Mouse (Mus musculus) gastrocnemius, postnatal 14 days (tissue): ENCODE results near the gene Nudt2. TPM values are rescaled to one million over a fixed set of nuclear protein-coding genes. Genes with fewer than 3 reads are reported as not detected.
"Not testable (repeated sequence)": the region's sequence is repeated elsewhere in the genome, so short reads cannot be mapped to it uniquely, and the experiment has no call there.

Source experiments
- DNase-seq: peaks from one replicate; pipeline ENCODE4 v3.0.0; 2021; ENCODE audit warnings: mixed read lengths
- intact Hi-C: fragments of 180-260 bp; cut with DNase I; formaldehyde crosslinking; loops from one replicate; pipeline ENCODE4 v1.15.1; 2025; ENCODE audit warnings: low total_unique reads
- long read RNA-seq, 2 experiments: library from polyadenylated mRNA; stranded (forward); transcript quantifications; one replicate each; pipeline ENCODE4 v2.0.0; 2021
- total RNA-seq, 2 experiments: library from RNA; stranded (reverse); gene quantifications; 2 replicates each; pipeline ENCODE4 v1.2.3; 2021

Nudt2 gene
- 10 to 100 TPM; 20.8 to 22.4 TPM for total RNA-seq
- long read RNA-seq, experiment 1, transcript Nudt2-201 (3 exons, 845 nt): major isoform, 16 of 19 reads
- long read RNA-seq, experiment 1, partial matches to known transcripts: 2 of 19 reads
- long read RNA-seq, experiment 1, other reads (novel, unspliced or antisense): 1 of 19 reads
- long read RNA-seq, experiment 2, transcript Nudt2-201 (3 exons, 845 nt): major isoform, 12 of 16 reads
- long read RNA-seq, experiment 2, partial matches to known transcripts: 2 of 16 reads
- long read RNA-seq, experiment 2, other reads (novel, unspliced or antisense): 2 of 16 reads

DNA sequence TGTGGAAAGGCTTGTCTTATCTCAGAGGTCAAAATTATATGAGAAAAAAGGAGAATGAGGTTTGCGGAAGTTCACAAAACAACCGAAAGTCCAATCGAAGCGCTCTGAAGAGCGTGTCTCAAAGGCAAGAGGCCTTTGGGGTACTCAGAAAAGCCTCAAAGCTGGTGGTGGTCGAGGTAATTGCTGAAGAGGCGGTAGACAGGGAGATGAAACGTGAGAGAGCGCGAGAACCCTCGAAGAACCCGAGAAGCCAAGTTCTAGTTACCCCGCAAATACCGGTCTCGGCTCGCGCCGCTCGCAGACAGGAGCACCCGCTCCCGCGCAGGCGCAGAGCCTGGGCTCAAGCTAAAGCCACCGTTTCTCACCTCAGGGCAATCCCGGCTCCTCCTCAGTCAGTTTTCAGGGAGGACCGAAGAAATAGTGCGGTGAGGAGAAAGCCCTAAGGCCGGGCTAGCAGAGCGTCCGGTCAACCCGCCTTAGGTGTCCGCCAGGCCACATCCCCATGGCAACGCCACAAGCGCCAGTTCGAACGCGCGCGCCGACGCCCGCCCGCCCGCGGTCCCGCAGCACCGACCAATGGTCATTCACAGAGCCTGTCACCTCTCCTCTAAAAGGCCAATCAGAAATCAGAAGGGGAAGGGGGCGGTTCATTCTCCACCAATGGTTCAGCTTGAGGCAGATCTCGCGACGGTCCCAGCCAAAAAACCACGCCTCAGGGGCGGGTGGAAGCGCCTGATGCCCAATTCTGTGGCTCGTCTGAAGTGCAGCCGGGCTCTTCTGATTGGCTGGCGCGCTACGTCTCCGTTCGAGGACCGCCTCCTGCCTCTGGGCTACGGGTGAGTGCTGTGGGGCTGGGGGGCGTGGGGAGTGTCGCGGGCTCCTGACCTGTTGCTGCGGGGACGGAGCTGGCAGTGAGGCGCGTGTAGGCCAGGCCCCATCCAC lies at the start of gene Nudt2, which contains the start of gene Kif24:
Nudt2 (plus strand) TSS at position 807 of the 942 bp plus-strand sequence.
Kif24 (minus strand) TSS at position 543 of the 942 bp plus-strand sequence.
- peak; percentile 98 for DNase-seq
- intact Hi-C loops: no loop called here

GRCm38 (mm10) chr4:41416966-41417365 lies 48.0 kb upstream of the Nudt2 start:
- no peak for DNase-seq
- intact Hi-C loops: no loop called here

DNA sequence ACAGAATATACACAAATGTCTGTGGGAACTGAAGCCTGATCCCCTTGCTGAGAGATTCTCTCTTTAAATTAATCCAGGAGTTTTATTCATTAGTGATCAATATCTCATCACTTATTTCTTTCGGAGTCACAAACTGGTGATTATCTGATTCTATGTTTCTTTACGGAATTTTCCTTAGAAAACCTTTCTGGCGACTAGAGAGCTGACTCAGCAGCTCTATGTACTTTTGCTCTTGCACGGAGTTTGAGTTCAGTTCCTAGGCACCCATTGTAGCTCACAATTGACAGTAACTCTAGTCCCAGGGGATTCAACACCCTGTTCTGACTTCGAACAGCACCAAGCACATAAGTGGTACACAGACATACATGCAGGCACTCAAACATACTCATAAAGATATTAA lies 26.0 kb upstream of the Nudt2 start:
- intact Hi-C loops: no loop called here
- no peak for DNase-seq

- DNase-seq: no peak
These were observed 22.1 kb upstream of the Nudt2 start for GRCm38 (mm10) chr4:41442790-41443302.

DNA sequence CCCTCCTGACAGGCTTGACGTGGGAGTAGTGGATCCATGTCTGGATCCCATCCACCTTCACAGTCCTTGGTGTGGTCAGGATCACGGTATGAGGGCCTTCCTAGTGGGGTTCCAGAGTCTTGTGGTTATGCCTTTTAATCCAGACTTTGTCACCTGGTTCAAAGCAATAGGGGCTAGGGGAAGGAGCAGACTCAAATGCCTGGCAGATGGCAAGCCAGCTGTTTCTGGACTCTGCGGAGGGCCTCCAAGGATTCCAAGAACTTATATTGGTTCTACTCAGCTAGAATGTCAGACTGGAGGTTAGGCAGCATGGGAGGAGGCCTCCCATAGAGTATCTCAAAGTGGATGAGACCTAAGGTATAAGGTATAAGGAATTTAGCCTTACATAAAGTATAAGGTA lies 17.4 kb upstream of the Nudt2 start:
- intact Hi-C loops: no loop called here
- no peak for DNase-seq

More at GRCm38 (mm10) chr4:41442790-41443302, 22.1 kb upstream of the Nudt2 start:
- intact Hi-C loops: no loop called here

DNA sequence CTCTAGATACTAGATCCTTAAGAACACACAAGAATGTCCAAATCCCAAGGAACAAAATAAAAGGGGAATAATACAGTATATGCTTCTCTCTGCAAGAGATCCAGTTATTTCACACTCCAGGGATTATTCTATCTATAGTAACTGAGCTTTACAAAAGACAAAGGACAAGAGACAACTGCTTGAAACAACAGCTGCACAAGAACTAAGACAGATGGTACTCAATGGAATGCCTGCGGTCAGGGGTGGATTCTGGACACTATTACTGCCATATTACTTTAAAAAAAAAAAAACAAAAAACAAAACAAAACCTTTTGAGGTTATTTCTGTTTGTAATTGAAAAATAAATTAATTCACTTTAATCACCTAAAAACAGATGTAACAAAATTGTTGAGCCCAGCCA lies 4.3 kb upstream of the Nudt2 start:
- DNase-seq: no peak
- intact Hi-C loops: no loop called here

GRCm38 (mm10) chr4:41463051-41463738 lies 1.8 kb upstream of the Nudt2 start:
- intact Hi-C loops, DNase-seq: not testable (repeated sequence)

GRCm38 (mm10) chr4:41465287-41465665 lies 325 bp downstream of the Nudt2 start:
- DNase-seq: no peak
- intact Hi-C loops: no loop called here

GRCm38 (mm10) chr4:41468396-41469080 lies 3.6 kb downstream of the Nudt2 start:
- intact Hi-C loops: no loop called here

GRCm38 (mm10) chr4:41469199-41469598 lies 4.2 kb downstream of the Nudt2 start:
- intact Hi-C loops: no loop called here
- no peak for DNase-seq

More at GRCm38 (mm10) chr4:41468396-41469080, 3.6 kb downstream of the Nudt2 start:
- DNase-seq: peak; percentile 50

GRCm38 (mm10) chr4:41470051-41470683 lies 5.2 kb downstream of the Nudt2 start:
- DNase-seq: no peak
- intact Hi-C loops: loop anchor here (5.0 to 10.0 kb wide), 2 partner anchors 37 to 145 kb away; no protein-coding TSS in a partner anchor

GRCm38 (mm10) chr4:41470684-41471383 lies 5.9 kb downstream of the Nudt2 start:
- intact Hi-C loops: loop anchor here (5.0 to 10.0 kb wide), 2 partner anchors 36 to 144 kb away; no protein-coding TSS in a partner anchor
- no peak for DNase-seq

GRCm38 (mm10) chr4:41471384-41471689 lies 6.4 kb downstream of the Nudt2 start:
- intact Hi-C loops: loop anchor here (5.0 to 10.0 kb wide), 2 partner anchors 36 to 143 kb away; no protein-coding TSS in a partner anchor
- DNase-seq: no peak

DNA sequence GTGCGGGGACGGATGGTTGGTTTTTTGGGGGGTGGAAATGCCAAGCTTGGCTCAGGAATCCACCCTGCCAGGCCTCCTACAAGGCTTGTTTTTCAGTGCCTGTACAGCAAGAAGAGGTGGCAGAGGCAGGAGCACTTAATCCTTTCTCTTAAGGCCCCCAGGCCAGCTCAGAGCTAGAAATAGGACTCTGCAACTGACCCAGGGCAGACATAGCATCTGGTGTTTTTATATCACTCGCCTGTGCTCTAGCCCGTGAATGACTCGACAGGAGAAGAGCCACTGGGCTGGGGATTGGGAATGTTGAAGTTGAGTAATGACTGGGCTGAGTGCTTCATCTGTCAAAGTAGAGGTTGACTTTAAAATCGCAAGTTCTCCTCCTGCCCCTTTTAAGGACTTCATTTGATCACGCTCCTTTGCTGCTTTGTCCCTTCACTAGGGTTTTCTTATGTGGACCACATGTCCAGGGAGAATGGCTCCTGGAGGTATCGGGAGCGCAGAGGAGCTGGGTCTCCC lies 12.8 kb downstream of the Nudt2 start:
- intact Hi-C loops: loop anchor here (10.0 kb wide), 1 partner anchor 137 kb away; no protein-coding TSS in a partner anchor
- no peak for DNase-seq

- DNase-seq: no peak
- intact Hi-C loops: loop anchor here (10.0 kb wide), 1 partner anchor 136 kb away; no protein-coding TSS in a partner anchor
These were observed 14.0 kb downstream of the Nudt2 start for GRCm38 (mm10) chr4:41478751-41479455.

DNA sequence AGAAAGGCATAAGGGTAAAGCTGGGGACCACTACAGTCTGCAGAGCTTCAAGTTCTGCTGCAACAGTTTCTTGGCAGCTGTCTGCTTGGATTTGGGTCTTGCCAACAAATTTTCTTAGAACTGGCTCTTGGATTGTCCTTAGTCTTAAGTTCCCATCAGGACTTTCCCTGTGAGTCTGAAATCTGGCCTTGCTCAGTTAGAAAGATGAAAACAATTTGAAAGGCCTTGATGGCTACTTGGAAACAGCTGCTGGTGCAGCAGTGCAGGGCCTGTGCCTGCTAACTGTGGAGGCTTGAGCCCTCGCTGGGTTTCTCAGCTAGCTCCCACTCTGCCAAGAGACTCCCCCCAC lies 14.5 kb downstream of the Nudt2 start:
- peak; percentile 23 for DNase-seq
- intact Hi-C loops: loop anchor here (10.0 kb wide), 1 partner anchor 135 kb away; no protein-coding TSS in a partner anchor

DNA sequence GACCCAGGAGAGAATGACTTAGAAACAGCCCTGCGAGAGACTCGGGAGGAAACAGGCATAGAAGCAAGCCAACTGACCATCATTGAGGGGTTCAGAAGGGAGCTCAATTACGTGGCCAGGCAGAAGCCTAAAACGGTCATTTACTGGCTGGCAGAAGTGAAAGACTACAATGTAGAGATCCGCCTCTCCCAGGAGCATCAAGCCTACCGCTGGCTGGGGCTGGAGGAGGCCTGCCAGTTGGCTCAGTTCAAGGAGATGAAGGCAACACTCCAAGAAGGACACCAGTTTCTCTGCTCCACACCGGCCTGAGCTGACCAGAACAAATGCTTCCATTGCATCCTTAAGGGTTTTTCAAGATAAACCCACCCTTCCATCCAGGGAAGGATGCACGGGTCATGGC lies 15.3 kb downstream of the Nudt2 start:
- intact Hi-C loops: no loop called here
- peak; percentile 75 for DNase-seq
